Mouse (Mus musculus): ENCODE data around the gene Tle4. TPM values are rescaled to one million over a fixed set of nuclear protein-coding genes. Genes with fewer than 3 reads are reported as not detected.

Tle4 gene
- polyA plus RNA-seq, 1 experiment, result 10.4 TPM

- no peak overlapping the region for H3K4me3 ChIP-seq (ENCODE audit: insufficient read depth, low read depth, low read length)
- WGBS, result 78% methylated on average over 7 of the region's 7 CpGs
- H3K27ac ChIP-seq (ENCODE audit: insufficient read depth, low read depth, low read length), result no peak overlapping the region
- no peak for TF ChIP-seq CTCF (conservative IDR thresholded peaks at IDR 0.05; ENCODE audit: insufficient read depth, insufficient read length, low read depth, low read length)
- no peak for TF ChIP-seq POLR2A (IDR thresholded peaks at IDR 0.05; ENCODE audit: low read depth, low read length)
- no peaks in the 10 kb centered on the region for H3K36me3 ChIP-seq (ENCODE audit: control insufficient read depth, insufficient read depth, low read length)
- H3K27me3 ChIP-seq (replicated peaks; ENCODE audit: control insufficient read depth, insufficient read depth, low read length), result no peaks in the 10 kb centered on the region; the same call in 1 of the 2 replicates
- H3K4me1 ChIP-seq (ENCODE audit: control insufficient read depth, insufficient read depth, low read length), result no peaks in the 10 kb centered on the region
- no peak for DNase-seq
These were observed 160.6 kb downstream of the Tle4 start for GRCm38 (mm10) chr19:14437226-14437625.

- Histone ChIP-seq H3K36me3 (ENCODE audit: control insufficient read depth, insufficient read depth, low read length) (no peaks in the 10 kb centered on the region), H3K27me3 (replicated peaks; ENCODE audit: control insufficient read depth, insufficient read depth, low read length) (no peaks in the 10 kb centered on the region; the same call in 1 of the 2 replicates), H3K4me1 (ENCODE audit: control insufficient read depth, insufficient read depth, low read length) (no peaks in the 10 kb centered on the region), H3K27ac (ENCODE audit: insufficient read depth, low read depth, low read length) (no peak overlapping the region), H3K4me3 (ENCODE audit: insufficient read depth, low read depth, low read length) (no peak overlapping the region)
- 68% methylated on average over 2 of the region's 2 CpGs for WGBS
- TF ChIP-seq CTCF (conservative IDR thresholded peaks at IDR 0.05; ENCODE audit: insufficient read depth, insufficient read length, low read depth, low read length) (no peak), POLR2A (IDR thresholded peaks at IDR 0.05; ENCODE audit: low read depth, low read length) (no peak)
- DNase-seq, result no peak
These were observed 161.3 kb downstream of the Tle4 start for GRCm38 (mm10) chr19:14436567-14436966.

- Histone ChIP-seq H3K36me3 (ENCODE audit: control insufficient read depth, insufficient read depth, low read length) (no peaks in the 10 kb centered on the region), H3K4me3 (ENCODE audit: insufficient read depth, low read depth, low read length) (no peak overlapping the region), H3K27ac (ENCODE audit: insufficient read depth, low read depth, low read length) (no peak overlapping the region), H3K27me3 (replicated peaks; ENCODE audit: control insufficient read depth, insufficient read depth, low read length) (no peaks in the 10 kb centered on the region; the same call in 1 of the 2 replicates), H3K4me1 (ENCODE audit: control insufficient read depth, insufficient read depth, low read length) (no peaks in the 10 kb centered on the region)
- 60% methylated on average over 14 of the region's 14 CpGs for WGBS
- DNase-seq, result no peak
- TF ChIP-seq CTCF (conservative IDR thresholded peaks at IDR 0.05; ENCODE audit: insufficient read depth, insufficient read length, low read depth, low read length), result no peak
- TF ChIP-seq POLR2A (IDR thresholded peaks at IDR 0.05; ENCODE audit: low read depth, low read length), result no peak
These were observed 162.0 kb downstream of the Tle4 start for GRCm38 (mm10) chr19:14435681-14436376.

- H3K4me1 ChIP-seq (ENCODE audit: control insufficient read depth, insufficient read depth, low read length), result no peaks in the 10 kb centered on the region
- no peak for DNase-seq
- 59% methylated on average over 4 of the region's 4 CpGs for WGBS
- H3K27me3 ChIP-seq (replicated peaks; ENCODE audit: control insufficient read depth, insufficient read depth, low read length), result no peaks in the 10 kb centered on the region; the same call in 1 of the 2 replicates
- H3K36me3 ChIP-seq (ENCODE audit: control insufficient read depth, insufficient read depth, low read length), result no peaks in the 10 kb centered on the region
- no peak overlapping the region for H3K27ac ChIP-seq (ENCODE audit: insufficient read depth, low read depth, low read length)
- TF ChIP-seq CTCF (conservative IDR thresholded peaks at IDR 0.05; ENCODE audit: insufficient read depth, insufficient read length, low read depth, low read length) (no peak), POLR2A (IDR thresholded peaks at IDR 0.05; ENCODE audit: low read depth, low read length) (no peak)
- H3K4me3 ChIP-seq (ENCODE audit: insufficient read depth, low read depth, low read length), result no peak overlapping the region
These were observed 164.0 kb downstream of the Tle4 start for GRCm38 (mm10) chr19:14433900-14434299.

- WGBS, result 89% methylated on average over 7 of the region's 7 CpGs
These were observed 165.4 kb downstream of the Tle4 start for GRCm38 (mm10) chr19:14432436-14432835.

GRCm38 (mm10) chr19:14426920-14427319 lies 170.9 kb downstream of the Tle4 start:
- Histone ChIP-seq H3K36me3 (ENCODE audit: control insufficient read depth, insufficient read depth, low read length) (no peaks in the 10 kb centered on the region), H3K4me3 (ENCODE audit: insufficient read depth, low read depth, low read length) (no peak overlapping the region), H3K27ac (ENCODE audit: insufficient read depth, low read depth, low read length) (no peak overlapping the region), H3K27me3 (replicated peaks; ENCODE audit: control insufficient read depth, insufficient read depth, low read length) (no peaks in the 10 kb centered on the region), H3K4me1 (ENCODE audit: control insufficient read depth, insufficient read depth, low read length) (no peaks in the 10 kb centered on the region)
- 42% methylated on average over 6 of the region's 6 CpGs for WGBS
- no peak for DNase-seq
- no peak for TF ChIP-seq CTCF (conservative IDR thresholded peaks at IDR 0.05; ENCODE audit: insufficient read depth, insufficient read length, low read depth, low read length)
- TF ChIP-seq POLR2A (IDR thresholded peaks at IDR 0.05; ENCODE audit: low read depth, low read length), result no peak

More at GRCm38 (mm10) chr19:14432436-14432835, 165.4 kb downstream of the Tle4 start:
- no peaks in the 10 kb centered on the region for H3K36me3 ChIP-seq (ENCODE audit: control insufficient read depth, insufficient read depth, low read length)
- no peaks in the 10 kb centered on the region; the same call in 1 of the 2 replicates for H3K27me3 ChIP-seq (replicated peaks; ENCODE audit: control insufficient read depth, insufficient read depth, low read length)
- no peak for DNase-seq
- no peaks in the 10 kb centered on the region for H3K4me1 ChIP-seq (ENCODE audit: control insufficient read depth, insufficient read depth, low read length)
- H3K27ac ChIP-seq (ENCODE audit: insufficient read depth, low read depth, low read length), result no peak overlapping the region
- TF ChIP-seq CTCF (conservative IDR thresholded peaks at IDR 0.05; ENCODE audit: insufficient read depth, insufficient read length, low read depth, low read length) (no peak), POLR2A (IDR thresholded peaks at IDR 0.05; ENCODE audit: low read depth, low read length) (no peak)
- no peak overlapping the region for H3K4me3 ChIP-seq (ENCODE audit: insufficient read depth, low read depth, low read length)

GRCm38 (mm10) chr19:14426244-14426868 lies 171.5 kb downstream of the Tle4 start:
- Histone ChIP-seq H3K27ac (ENCODE audit: insufficient read depth, low read depth, low read length) (no peak overlapping the region), H3K36me3 (ENCODE audit: control insufficient read depth, insufficient read depth, low read length) (no peaks in the 10 kb centered on the region), H3K4me1 (ENCODE audit: control insufficient read depth, insufficient read depth, low read length) (no peaks in the 10 kb centered on the region), H3K4me3 (ENCODE audit: insufficient read depth, low read depth, low read length) (no peak overlapping the region), H3K27me3 (replicated peaks; ENCODE audit: control insufficient read depth, insufficient read depth, low read length) (no peaks in the 10 kb centered on the region)
- DNase-seq, result no peak
- WGBS, result 26% methylated on average over 19 of the region's 19 CpGs
- no peak for TF ChIP-seq POLR2A (IDR thresholded peaks at IDR 0.05; ENCODE audit: low read depth, low read length)
- TF ChIP-seq CTCF (conservative IDR thresholded peaks at IDR 0.05; ENCODE audit: insufficient read depth, insufficient read length, low read depth, low read length), result no peak

Data from kidney, adult 2 months (tissue).